Mouse (Mus musculus): ENCODE results near the gene Tbx10.

GRCm38 (mm10) chr19:4027576-4027975 is 35.0 kb downstream of the Tbx10 start:
- TF ChIP-seq HCFC1 (IDR thresholded peaks at IDR 0.05; ENCODE audit: borderline replicate concordance, insufficient read depth, low read length) (no peak), CHD2 (IDR thresholded peaks at IDR 0.05; ENCODE audit: low read depth, low read length) (no peak), ZC3H11A (IDR thresholded peaks at IDR 0.05; ENCODE audit: borderline replicate concordance, low read depth, low read length) (no peak), ZNF384 (IDR thresholded peaks at IDR 0.05; ENCODE audit: low read depth, low read length) (no peak), MAFK (IDR thresholded peaks at IDR 0.05; ENCODE audit: insufficient read depth, low read depth, low read length) (no peak)
